8 mouse cellular contexts compared by ENCODE assay signal in genomic region chr11:95830411-95831275, GRCm38 (mm10). TPM values are rescaled to one million over a fixed set of nuclear protein-coding genes. Genes with fewer than 3 reads are reported as not detected.
DNase-seq lines count a peak whose midpoint lies in the region; ATAC-seq lines count a peak whose summit lies in the region.

No protein-coding gene starts in this region.

- intact Hi-C loops in left cerebral cortex, postnatal 4 days (cut with DNase I) = no loop called here

- H3K9ac ChIP-seq in forebrain, embryonic 16.5 days (replicated peaks; ENCODE audit: low read depth, low read length) = no peak overlapping the region
- no peak overlapping the region; the same call in 1 of the 2 replicates for H3K9ac ChIP-seq in limb, embryonic 11.5 days (ENCODE audit: low read length)
- H3K9ac ChIP-seq in neural tube, embryonic 14.5 days (replicated peaks; ENCODE audit: low read depth, low read length) = no peak overlapping the region

- no peak overlapping the region for H3K27ac ChIP-seq in forebrain, embryonic 16.5 days (ENCODE audit: low read length)
- H3K27ac ChIP-seq in limb, embryonic 11.5 days (replicated peaks; ENCODE audit: low read depth, low read length) = no peak overlapping the region
- no peak overlapping the region for H3K27ac ChIP-seq in neural tube, embryonic 14.5 days (ENCODE audit: low read depth, low read length)

- 2% methylated on average over 80 of the region's 80 CpGs for WGBS in forebrain, embryonic 16.5 days
- 4% methylated on average over 78 of the region's 80 CpGs for WGBS in limb, embryonic 11.5 days
- 2% methylated on average over 72 of the region's 80 CpGs for WGBS in neural tube, embryonic 14.5 days

- H3K36me3 ChIP-seq in forebrain, embryonic 16.5 days (ENCODE audit: control insufficient read depth, insufficient read depth) = no peaks in the 10 kb centered on the region
- H3K36me3 ChIP-seq in limb, embryonic 11.5 days (ENCODE audit: control insufficient read depth, insufficient read depth, low read length) = no peaks in the 10 kb centered on the region
- H3K36me3 ChIP-seq in neural tube, embryonic 14.5 days (ENCODE audit: control insufficient read depth, insufficient read depth, low read length) = no peaks in the 10 kb centered on the region

- peak overlapping the region; percentile 15 for H3K4me3 ChIP-seq in forebrain, embryonic 16.5 days (replicated peaks; ENCODE audit: low read length)
- H3K4me3 ChIP-seq in limb, embryonic 11.5 days (ENCODE audit: low read depth, low read length) = peak overlapping the region; percentile 20
- peak overlapping the region; percentile 11 for H3K4me3 ChIP-seq in neural tube, embryonic 14.5 days (ENCODE audit: low read depth, low read length)

- peaks cover 19% of the 10 kb centered on the region for H3K4me1 ChIP-seq in forebrain, embryonic 16.5 days (replicated peaks; ENCODE audit: control insufficient read depth, insufficient read depth, low read length)
- H3K4me1 ChIP-seq in limb, embryonic 11.5 days (ENCODE audit: control insufficient read depth, insufficient read depth, low read length) = peaks cover 12% of the 10 kb centered on the region
- peaks cover 11% of the 10 kb centered on the region for H3K4me1 ChIP-seq in neural tube, embryonic 14.5 days (ENCODE audit: control insufficient read depth, insufficient read depth, low read length)

- peaks cover 81% of the 10 kb centered on the region for H3K27me3 ChIP-seq in forebrain, embryonic 16.5 days (replicated peaks; ENCODE audit: control insufficient read depth, insufficient read depth, low read length)
- peaks cover 91% of the 10 kb centered on the region for H3K27me3 ChIP-seq in limb, embryonic 11.5 days (ENCODE audit: control insufficient read depth, insufficient read depth, low read length)
- H3K27me3 ChIP-seq in neural tube, embryonic 14.5 days (ENCODE audit: control insufficient read depth, insufficient read depth, low read length) = peaks cover 72% of the 10 kb centered on the region

- ATAC-seq in forebrain, embryonic 16.5 days = no peak
- no peak for ATAC-seq in limb, embryonic 11.5 days (ENCODE audit: insufficient number of reproducible peaks, low FRiP score, low TSS enrichment, low read depth)
- ATAC-seq in neural tube, embryonic 14.5 days (ENCODE audit: low read depth) = no peak
- ATAC-seq in cerebellum, adult (ENCODE audit: insufficient number of reproducible peaks, low FRiP score, low TSS enrichment) = no peak

- peak overlapping the region; percentile 38 for H3K4me2 ChIP-seq in forebrain, embryonic 16.5 days (ENCODE audit: low read length)
- H3K4me2 ChIP-seq in limb, embryonic 11.5 days (ENCODE audit: low read depth, severe bottlenecking) = peak overlapping the region; percentile 36
- peak overlapping the region; percentile 37 for H3K4me2 ChIP-seq in neural tube, embryonic 14.5 days (ENCODE audit: low read depth, low read length)

- peak; percentile 53 to 56 for DNase-seq in spleen, postnatal 10 days (ENCODE audit: low spot score in 2 of 2)
- no peak for DNase-seq in spleen, postnatal 14 days (ENCODE audit: low spot score in 2 of 2)
- peak; percentile 52 for DNase-seq in limb, embryonic 11.5 days (ENCODE audit: low spot score)
- no peak for DNase-seq in left cerebral cortex, postnatal 4 days
- no peak for DNase-seq in gastrocnemius, postnatal 4 days (ENCODE audit: low spot score in 2 of 2)

- H3K9me3 ChIP-seq in forebrain, embryonic 16.5 days (ENCODE audit: control insufficient read depth, low read length) = no peaks in the 10 kb centered on the region
- H3K9me3 ChIP-seq in limb, embryonic 11.5 days (ENCODE audit: control insufficient read depth, low read length) = no peaks in the 10 kb centered on the region
- H3K9me3 ChIP-seq in neural tube, embryonic 14.5 days (ENCODE audit: control insufficient read depth, low read length) = no peaks in the 10 kb centered on the region

RNA-seq across cellular contexts. Expression of gene Phospho1, which starts 6.3 kb away (rescaled TPM):
- not detected in 2 replicates for polyA plus RNA-seq in forebrain, embryonic 16.5 days (2015; fragmentation: Nextera tagmentation; extraction: Ambion mirVana)
- 0.60 TPM in 1 of 2 replicates, not detected in the other for polyA plus RNA-seq in limb, embryonic 11.5 days (2014; fragmentation: Nextera tagmentation; extraction: Ambion mirVana)
- polyA plus RNA-seq in neural tube, embryonic 14.5 days (2014; fragmentation: Nextera tagmentation; extraction: Ambion mirVana) = 0.51 and 0.62 TPM in 2 replicates
- 1 to 10 TPM; 2.4 to 3.1 TPM for total RNA-seq in left cerebral cortex, postnatal 4 days (2021)
- total RNA-seq in gastrocnemius, postnatal 4 days (2021) = 10 to 100 TPM; 82.5 to 91.1 TPM

RNA-seq across cellular contexts. Expression of gene Gngt2, which starts 6.4 kb away (rescaled TPM):
- 2.7 and 2.9 TPM in 2 replicates for polyA plus RNA-seq in forebrain, embryonic 16.5 days (2015; fragmentation: Nextera tagmentation; extraction: Ambion mirVana)
- 8.1 and 9.8 TPM in 2 replicates for polyA plus RNA-seq in limb, embryonic 11.5 days (2014; fragmentation: Nextera tagmentation; extraction: Ambion mirVana)
- polyA plus RNA-seq in neural tube, embryonic 14.5 days (2014; fragmentation: Nextera tagmentation; extraction: Ambion mirVana) = 0.95 and 4.9 TPM in 2 replicates
- 1 to 10 TPM in 1 of 2 experiments, under 1 TPM in 1; 0.72 to 1.8 TPM for total RNA-seq in left cerebral cortex, postnatal 4 days (2021)
- total RNA-seq in gastrocnemius, postnatal 4 days (2021) = 10 to 100 TPM; 12.0 to 12.9 TPM

RNA-seq across cellular contexts. Expression of gene Abi3, which starts 11.6 kb away (rescaled TPM):
- polyA plus RNA-seq in forebrain, embryonic 16.5 days (2015; fragmentation: Nextera tagmentation; extraction: Ambion mirVana) = 1.5 and 2.0 TPM in 2 replicates
- polyA plus RNA-seq in limb, embryonic 11.5 days (2014; fragmentation: Nextera tagmentation; extraction: Ambion mirVana) = 1.4 and 2.8 TPM in 2 replicates
- polyA plus RNA-seq in neural tube, embryonic 14.5 days (2014; fragmentation: Nextera tagmentation; extraction: Ambion mirVana) = 0.64 and 2.1 TPM in 2 replicates
- 1 to 10 TPM; 1.5 to 1.9 TPM for total RNA-seq in left cerebral cortex, postnatal 4 days (2021)
- total RNA-seq in gastrocnemius, postnatal 4 days (2021) = 1 to 10 TPM; 7.6 to 8.5 TPM

Comparison
In these comparisons a context has a peak if more than half of its experiments do, and no peak if none do; other contexts are left out.
1. DNase-seq: peak in spleen, postnatal 10 days (2 of 2) and limb, embryonic 11.5 days (single experiment); none in spleen, postnatal 14 days (0 of 2), left cerebral cortex, postnatal 4 days (single experiment) and gastrocnemius, postnatal 4 days (0 of 2).
2. Peak in every context shown above with its lines, with median percentiles within 50 percentile points of each other: H3K4me2 ChIP-seq and H3K4me3 ChIP-seq.